Mouse (Mus musculus) adrenal gland, postnatal 4 days (tissue): ENCODE results near the gene Rpl7l1. TPM values are rescaled to one million over a fixed set of nuclear protein-coding genes. Genes with fewer than 3 reads are reported as not detected.
"Not testable (repeated sequence)": the region's sequence is repeated elsewhere in the genome, so short reads cannot be mapped to it uniquely, and the experiment has no call there.

Source experiments
- DNase-seq, 2 experiments: peaks; one replicate each; pipeline ENCODE4 v3.0.0; 2021 to 2022; ENCODE audit warnings: low spot score in 2 of 2, mixed read lengths in 2 of 2
- total RNA-seq, 2 experiments: library from RNA; stranded (reverse); gene quantifications; 2 replicates each; pipeline ENCODE4 v1.2.3; 2021

The Rpl7l1 gene
- total RNA-seq, 2 experiments from 2014 or later: 85.7 to 101 TPM

DNA sequence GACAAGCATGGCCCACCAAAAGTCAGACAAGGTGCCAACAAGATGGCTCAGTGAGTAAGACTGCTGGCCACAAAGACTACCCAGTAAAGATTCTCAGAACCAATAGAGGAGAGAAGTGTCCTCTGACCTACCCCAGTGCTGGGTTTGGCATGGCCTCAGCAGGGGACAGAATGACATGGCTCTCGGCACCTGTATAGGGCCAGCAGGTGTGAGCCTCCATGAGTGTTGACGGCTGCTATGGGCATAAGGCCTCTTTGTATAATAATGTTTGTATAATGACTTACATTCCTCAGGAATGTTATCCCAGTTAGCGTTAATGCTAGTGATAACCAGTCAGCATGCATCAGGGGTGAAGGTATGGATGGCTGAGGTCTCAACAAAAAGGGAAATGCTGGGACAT lies 6.4 kb downstream of the Rpl7l1 start:
- no peak for DNase-seq

DNA sequence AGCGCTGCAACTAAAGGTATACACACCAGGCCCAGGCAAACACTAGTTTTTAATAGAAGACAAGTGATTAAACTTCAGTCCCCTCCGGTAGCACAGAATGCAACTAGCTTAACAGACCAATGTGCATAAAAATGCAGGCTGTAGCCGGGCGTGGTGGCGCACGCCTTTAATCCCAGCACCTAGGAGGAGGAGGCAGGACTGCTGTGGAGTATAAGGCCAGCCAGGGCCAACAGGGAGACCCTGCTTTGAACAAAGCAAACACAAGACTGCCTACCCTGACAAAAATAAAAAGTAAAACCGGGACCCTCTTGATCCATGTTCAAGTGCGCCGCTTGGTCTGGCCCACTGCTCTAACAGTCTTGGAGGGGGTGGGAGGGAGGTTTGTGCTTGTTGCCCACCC lies 7.4 kb downstream of the Rpl7l1 start:
- no peak for DNase-seq

DNA sequence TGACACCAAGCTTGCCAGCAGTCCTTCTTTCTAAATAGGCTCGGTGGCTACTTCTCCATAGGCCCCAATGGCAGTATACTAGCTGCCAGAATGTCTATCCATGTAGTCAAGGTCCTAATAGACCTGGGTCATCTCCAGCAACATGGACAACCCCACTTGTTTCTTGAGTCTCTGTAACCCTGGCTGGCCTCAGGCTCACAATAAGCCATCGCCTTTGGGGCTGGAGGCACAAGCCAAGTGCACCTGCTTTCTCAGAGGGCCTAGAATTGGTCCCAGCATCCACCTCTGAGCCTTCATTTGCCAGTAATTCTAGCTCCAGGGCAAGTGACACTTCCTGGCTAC lies 8.4 kb downstream of the Rpl7l1 start:
- DNase-seq: no peak

DNA sequence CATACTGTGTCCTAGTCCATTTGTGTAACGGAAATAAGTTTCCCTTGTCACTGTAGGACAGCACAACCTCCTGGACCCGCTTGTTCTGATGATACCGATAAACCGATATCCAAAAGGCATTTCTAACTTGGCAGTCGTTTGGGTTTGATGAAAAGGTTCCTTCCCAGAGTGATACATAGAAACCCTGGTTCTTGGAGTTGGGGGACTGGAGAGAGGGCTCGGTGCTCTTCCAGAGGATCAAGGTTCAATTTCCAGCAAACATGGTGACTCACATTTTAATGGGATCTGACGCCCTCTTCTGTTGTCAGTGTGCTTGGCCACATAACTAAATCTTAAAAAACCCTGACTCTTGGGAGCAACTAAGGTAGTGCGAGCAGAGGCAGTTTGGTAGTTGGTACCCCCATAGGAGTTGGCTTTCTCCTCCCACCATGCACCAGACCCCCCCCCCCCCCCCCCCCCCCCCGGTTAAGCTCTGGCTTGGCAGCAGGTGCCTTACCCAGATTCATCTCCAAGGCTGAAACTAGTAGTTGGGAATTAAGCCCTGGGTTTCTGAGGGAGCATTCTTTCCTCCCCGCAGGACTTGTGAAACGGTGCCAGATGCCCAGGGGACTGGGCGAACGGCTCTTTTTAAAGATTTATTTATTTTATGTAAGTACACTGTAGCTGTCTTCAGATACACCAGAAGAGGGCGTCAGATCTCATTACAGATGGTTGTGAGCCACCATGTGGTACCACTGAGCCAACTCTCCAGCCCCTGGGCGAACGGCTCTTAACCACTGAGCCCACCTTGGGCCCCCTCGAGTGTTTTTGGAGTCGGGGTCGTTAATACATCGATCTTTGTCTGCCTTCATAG lies 9.0 kb downstream of the Rpl7l1 start:
- DNase-seq: no peak

DNA sequence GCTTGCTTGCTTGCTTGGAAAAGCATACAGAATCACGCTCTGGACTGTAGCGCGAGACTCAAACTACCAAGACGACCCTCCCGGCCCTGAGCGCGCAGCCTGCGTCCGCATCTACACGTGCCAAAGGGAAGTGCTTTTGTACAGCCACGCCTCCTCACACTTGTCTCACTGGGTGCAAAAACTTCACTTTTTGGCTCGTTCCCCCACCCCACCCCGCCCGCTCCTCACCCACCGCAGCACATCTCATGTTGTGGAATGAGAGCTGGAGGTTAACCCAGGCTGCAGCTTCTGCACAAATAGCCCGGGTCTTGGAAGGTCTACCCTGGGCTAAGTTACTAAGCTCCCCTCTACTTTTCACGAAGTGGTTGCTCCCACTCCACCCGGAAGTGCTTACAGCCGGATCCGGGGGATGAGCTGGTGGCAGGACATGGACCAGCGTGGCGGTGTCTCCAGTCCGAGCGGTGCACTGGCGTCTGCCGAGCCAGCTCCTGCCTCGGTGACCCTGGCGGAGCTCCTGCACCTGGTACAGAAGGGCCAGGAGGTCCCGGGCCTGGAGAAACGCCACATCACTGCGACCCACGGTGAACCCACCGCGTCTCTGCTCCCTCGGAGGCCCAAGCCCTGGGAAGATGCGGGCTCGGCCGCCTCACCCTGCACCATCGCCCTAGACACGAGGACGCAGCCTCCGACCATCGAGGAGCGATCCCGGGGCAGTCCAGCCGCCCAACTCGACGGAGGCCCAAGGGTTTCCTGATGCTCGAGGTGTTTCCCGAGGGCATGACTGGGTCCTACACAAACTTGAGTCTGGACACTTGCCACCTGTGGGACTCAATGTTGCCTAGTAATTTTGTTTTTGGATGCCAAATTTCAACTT lies 9.8 kb downstream of the Rpl7l1 start, which contains the start of gene 2310039H08Rik:
Gene 2310039H08Rik, plus strand, starts transcription at position 232 of the 874 bp plus-strand sequence.
- peak; percentile 69 to 75 for DNase-seq

- DNase-seq: no peak
These were observed 10.5 kb downstream of the Rpl7l1 start for GRCm38 (mm10) chr17:46772038-46772403.

DNA sequence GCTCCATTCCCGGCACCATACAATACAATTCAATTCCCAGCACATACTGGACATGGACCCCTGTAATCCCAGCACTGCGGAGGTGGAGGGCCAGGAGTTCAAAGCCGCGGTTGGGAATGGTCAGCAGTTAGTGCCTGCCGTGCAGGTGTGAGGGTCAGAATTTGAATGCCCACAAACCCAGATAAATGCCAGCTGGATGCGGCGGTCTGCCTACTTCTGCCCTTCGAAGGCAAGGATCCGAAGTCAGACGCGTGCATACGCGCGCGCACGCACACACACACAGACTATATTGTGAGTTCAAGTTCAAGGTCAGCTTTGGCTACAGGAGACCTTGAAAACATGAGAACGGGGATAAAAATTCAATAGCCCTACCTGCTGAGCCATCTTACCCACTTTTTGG lies 10.9 kb downstream of the Rpl7l1 start:
- DNase-seq: no peak

GRCm38 (mm10) chr17:46771025-46771424 lies 11.4 kb downstream of the Rpl7l1 start:
- DNase-seq: no peak

DNA sequence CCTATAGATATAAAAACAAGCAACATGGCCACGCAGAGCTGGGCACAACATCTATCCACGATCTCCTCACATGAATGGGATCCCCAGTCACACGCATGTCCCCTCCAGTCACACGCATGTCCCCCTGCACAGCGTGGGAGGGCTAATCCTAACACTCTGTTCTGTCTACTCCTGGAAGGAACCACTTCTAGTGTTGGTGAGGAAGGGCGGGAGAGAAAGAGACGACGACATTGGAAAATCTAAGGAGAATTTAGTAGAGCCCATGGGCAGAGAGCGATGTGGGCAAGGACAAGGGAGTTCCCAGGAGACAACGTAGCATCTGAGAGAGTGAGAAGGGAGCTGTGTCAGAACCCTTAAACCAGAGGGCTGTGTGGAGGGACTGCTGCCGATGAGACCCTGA lies 11.9 kb downstream of the Rpl7l1 start:
- no peak for DNase-seq

DNA sequence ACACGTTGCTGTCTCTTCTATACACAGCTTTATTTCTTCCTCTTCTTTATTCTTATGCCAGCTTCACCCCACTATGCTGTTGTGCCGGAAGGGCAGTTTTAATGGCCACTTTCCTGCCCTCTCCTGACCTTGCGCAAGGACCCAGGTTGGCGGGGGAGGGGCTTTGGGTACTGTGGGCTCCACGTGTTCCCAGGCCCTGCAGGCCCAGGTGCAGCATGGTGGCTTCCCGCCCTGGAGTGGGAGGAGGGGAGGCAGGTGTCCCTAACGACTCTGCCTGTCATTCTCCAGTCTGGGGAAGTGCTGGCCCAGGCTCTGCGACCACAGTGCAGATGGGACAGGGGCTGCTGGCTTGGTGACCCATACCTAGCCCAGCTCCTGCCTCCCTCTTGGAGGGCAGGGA lies 14.6 kb downstream of the Rpl7l1 start:
- no peak for DNase-seq

DNA sequence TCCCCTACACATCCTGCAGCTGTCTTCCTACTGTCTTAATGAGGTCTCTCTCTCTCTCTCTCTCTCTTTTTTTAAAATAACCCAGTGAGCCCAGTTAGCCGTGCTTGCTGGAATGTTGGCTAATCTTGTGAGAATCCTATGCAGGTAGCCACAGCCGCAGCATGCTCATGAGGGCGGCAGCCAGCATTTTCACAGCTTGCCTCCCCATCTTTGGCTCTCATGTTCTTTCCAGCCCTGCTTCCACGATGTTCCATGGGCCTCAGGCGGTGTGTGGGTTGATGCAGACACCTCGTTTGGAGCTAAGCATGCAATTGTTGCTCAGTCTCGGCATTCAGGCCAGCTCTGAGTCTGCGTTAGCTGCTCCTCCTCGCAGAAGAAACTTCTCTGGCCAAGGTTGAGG lies 17.6 kb downstream of the Rpl7l1 start:
- not testable (repeated sequence) for DNase-seq

- DNase-seq: no peak
These were observed 18.9 kb downstream of the Rpl7l1 start, which contains the start of gene Ptcra for GRCm38 (mm10) chr17:46763544-46763943. Gene Ptcra (minus strand): TSS chr17:46763712.

- no peak for DNase-seq
These were observed 23.7 kb downstream of the Rpl7l1 start for GRCm38 (mm10) chr17:46758753-46759152.

GRCm38 (mm10) chr17:46751794-46752556 lies 30.5 kb downstream of the Rpl7l1 start, which contains the start of gene Cnpy3:
Gene Cnpy3 (minus strand): TSS chr17:46752214.
- peak; percentile 92 to 96 for DNase-seq

- DNase-seq: peak; percentile 15 to 40
These were observed 31.2 kb downstream of the Rpl7l1 start for GRCm38 (mm10) chr17:46751056-46751793.

DNA sequence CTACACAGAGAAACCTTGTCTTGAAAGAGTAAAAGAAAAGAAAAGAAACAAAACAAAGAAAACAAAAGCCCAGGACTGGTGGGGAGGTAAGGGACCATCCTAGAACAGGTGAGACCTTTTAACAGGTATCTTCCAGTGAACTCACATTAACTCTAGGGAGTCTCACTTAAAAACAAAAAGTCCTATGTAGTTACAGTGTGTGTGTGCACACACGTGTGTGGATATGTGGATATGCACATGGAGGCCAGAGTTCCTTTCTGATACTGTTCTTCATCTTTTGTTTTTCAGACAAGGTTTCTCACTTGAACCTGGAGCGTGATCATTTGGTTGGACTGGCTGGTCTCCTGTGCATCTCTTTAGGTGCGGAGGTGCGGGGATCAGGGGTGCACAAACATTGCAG lies 31.9 kb downstream of the Rpl7l1 start:
- no peak for DNase-seq

DNA sequence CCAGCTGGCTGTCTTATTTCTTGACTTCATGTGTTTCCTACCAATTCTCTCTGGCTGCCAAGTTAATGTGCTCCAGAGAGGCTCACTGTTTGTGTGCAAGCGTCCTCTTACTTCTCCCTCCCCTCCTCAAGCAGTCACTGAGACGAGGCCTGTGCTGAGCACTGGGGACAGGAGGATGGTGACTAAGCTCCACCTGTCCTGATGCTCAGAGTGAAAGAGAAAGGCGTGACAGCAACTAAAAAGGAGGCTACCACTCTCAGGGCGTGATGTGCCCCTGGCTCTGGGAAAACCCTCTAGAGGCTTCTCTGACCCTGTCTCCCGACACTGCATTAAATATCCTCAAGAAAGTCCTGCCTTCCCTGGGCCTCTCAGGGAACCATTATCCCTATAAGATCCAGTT lies 33.2 kb downstream of the Rpl7l1 start:
- DNase-seq: no peak

GRCm38 (mm10) chr17:46747806-46748205 lies 34.7 kb downstream of the Rpl7l1 start:
- no peak for DNase-seq

GRCm38 (mm10) chr17:46747234-46747633 lies 35.2 kb downstream of the Rpl7l1 start:
- no peak for DNase-seq

GRCm38 (mm10) chr17:46745506-46745905 lies 37.0 kb downstream of the Rpl7l1 start:
- no peak for DNase-seq

GRCm38 (mm10) chr17:46742986-46743385 lies 39.5 kb downstream of the Rpl7l1 start:
- DNase-seq: no peak
